Mouse (Mus musculus): Measurements from ENCODE around the gene Retsat.

The Retsat gene

DNA sequence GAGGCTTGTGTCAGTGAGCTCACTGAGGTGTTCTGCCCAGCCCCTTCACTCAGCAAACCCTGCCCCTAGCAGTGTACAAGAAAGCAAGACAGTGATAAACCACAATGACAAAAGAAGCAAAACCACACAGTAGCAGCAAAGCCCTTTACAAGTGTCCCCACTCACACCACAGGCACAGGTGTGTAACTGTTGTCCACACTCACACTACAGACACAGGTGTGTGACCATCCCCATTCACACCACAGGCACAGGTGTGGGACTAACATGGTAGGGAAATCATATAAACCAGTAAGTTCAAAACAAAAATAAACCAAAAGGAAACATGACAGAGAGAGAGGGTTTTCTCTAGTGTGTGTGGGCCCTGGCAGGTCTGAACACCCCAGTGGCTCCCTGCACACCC is 10.0 kb upstream of the Retsat start:
- DNase-seq (ENCODE audit: low read depth, low spot score): no peak

GRCm38 (mm10) chr6:72590111-72590510 is 8.2 kb upstream of the Retsat start:
- DNase-seq (ENCODE audit: low read depth, low spot score): no peak

DNA sequence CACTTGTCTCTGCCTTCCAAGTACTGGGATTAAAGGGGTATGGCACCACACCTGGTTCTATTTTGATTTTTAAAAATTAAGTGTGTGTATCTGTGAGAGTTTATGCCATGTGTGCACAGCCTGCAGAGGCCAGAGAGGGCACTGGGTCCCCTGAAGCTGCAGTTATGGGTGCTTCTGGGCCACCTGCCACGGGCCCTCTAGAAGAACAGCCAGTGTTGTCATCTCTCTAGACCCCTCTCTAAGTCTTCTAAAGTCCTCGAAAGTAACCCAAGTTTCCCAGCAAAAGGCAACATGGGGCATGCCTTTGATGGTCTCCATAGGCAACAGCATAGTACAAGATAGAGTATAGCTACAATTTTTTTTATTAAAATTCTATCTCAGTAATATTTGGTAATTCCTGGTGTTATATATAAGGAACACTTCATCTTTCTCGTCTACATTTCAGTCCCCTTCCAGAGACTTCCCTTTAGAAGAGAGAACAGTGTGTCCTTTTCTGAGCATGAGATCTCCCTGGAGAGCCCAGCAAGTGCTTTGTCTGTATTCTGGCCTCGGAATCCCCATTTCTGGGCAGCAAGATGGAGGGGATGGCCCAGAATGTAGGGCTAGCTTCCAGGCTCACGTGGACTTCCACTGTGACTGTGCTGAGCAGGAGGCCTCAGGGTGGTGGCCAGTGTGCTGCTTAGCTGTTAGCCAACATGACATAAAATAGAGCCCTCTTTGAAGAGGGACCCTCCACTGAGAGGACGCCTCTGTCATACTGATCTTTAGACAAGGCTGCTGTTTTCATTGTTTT is 5.1 kb upstream of the Retsat start:
- no peak for DNase-seq (ENCODE audit: low read depth, low spot score)

GRCm38 (mm10) chr6:72593914-72594313 is 4.4 kb upstream of the Retsat start:
- no peak for DNase-seq (ENCODE audit: low read depth, low spot score)

DNA sequence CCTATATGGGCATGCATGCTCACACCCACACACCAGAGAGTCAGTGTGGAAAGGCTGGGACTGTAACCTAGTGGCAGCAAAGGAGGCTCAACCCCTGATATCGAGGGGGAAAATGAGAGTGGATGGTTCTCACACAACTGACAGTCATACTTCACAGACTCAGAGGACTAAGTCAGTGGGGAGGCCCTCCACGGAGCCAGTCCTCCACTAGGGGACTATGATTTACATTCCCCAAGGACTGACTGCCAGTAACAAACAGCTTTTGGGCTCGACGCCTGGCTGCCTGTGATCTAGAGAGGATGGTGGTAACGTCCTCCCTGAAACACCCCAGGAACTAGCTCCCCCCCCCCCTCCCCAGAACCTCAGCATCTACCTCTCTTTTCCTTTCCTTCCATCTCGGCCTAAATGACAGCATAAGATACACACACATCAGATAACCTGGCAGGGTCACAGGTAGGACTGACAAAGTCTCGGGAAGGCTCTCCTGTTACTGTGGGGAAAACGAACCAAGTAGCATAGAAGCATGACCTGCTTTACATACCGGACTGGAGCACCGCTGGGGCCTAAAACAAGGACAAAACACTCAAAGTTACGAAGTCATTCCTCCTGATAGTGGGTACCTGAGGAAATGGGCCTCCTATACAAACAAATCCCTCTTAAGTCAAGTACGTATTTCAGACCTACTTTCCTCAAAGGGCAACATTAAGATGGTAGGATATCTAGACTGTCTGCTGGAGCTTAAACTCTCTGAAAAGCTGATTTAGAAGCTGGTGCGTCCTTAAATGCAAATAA is 996 bp upstream of the Retsat start:
- no peak for DNase-seq (ENCODE audit: low read depth, low spot score)

- DNase-seq (ENCODE audit: low read depth, low spot score): no peak
Measured at GRCm38 (mm10) chr6:72598791-72599557, 699 bp downstream of the Retsat start.

GRCm38 (mm10) chr6:72600216-72600615 is 1.9 kb downstream of the Retsat start:
- no peak for DNase-seq (ENCODE audit: low read depth, low spot score)

DNA sequence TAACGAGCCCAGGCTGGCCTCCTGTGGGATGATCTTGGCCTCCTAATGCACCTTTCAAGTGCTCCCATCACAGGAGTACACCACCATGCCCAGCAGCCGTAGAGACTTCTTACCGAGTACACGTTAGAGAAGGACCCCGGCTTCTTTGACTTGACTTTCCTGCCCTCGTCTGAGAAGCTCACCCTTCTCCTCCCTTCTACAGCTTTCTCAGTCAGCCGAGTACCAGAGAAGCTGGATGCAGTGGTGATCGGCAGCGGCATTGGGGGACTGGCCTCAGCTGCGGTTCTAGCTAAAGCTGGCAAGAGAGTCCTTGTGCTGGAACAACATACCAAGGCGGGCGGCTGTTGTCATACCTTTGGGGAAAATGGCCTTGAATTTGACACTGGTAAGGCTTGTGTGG is 2.5 kb downstream of the Retsat start:
- no peak for DNase-seq (ENCODE audit: low read depth, low spot score)

DNA sequence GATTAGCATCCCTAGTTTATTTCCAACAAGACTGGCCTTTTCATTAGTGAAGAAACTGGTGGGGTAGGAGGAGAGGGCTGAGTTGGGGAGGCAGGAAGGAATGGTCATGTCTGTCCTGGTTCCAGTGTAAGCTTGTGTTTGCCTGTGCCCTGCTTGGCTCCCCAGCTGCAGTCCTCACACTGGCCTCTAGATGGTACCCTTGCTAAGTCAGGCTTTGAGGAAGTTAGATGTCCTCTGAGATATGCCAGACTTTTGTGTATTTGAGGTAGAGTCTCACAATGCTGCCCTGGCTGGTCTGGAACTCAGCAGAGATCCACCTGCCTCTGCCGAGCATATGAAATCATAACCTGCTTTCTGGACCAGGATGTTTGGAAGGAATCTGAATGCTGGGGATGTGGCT is 3.5 kb downstream of the Retsat start:
- DNase-seq (ENCODE audit: low read depth, low spot score): no peak

- no peak for DNase-seq (ENCODE audit: low read depth, low spot score)
Measured at GRCm38 (mm10) chr6:72604066-72604465, 5.8 kb downstream of the Retsat start.

DNA sequence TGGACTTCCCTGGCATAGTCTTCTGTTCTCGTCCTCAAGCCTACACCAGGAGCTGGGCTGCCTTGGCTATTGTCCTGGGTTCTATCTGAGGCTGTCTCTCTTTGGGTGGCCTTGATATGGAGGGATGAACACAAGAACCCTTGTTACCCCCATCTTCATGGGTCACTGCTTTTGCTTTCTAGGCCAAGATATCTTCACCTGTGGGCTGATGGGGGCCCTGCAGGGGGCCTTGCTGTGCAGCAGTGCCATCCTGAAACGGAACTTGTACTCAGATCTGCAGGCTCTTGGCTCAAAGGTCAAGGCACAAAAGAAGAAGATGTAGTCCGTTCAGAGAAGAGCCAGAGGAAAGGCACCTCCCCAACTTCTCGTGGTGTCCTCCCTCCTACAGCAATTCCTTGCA is 8.8 kb downstream of the Retsat start:
- DNase-seq (ENCODE audit: low read depth, low spot score): no peak

DNA sequence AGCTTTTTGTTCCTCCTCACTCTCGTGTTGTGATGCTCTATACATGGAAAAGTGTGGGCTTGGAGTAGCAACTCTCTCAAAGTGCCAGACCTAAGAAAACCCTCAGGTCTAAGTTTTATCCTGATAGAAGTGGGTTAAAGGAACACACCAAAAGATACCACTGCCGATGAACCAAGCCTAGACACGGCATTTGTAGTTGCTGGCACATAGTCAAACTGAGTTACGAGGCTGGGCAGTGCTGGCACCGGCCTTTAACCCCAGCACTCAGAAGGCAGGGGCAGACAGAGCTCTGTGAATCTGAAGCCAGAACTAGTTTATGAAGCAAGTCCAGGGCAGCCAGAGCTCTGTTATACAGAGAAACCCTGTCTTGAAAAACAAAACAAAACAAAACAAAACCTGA is 9.4 kb downstream of the Retsat start:
- no peak for DNase-seq (ENCODE audit: low read depth, low spot score)

GRCm38 (mm10) chr6:72608662-72609184 is 10.4 kb downstream of the Retsat start:
- DNase-seq (ENCODE audit: low read depth, low spot score): no peak

- DNase-seq (ENCODE audit: low read depth, low spot score): no peak
Measured at GRCm38 (mm10) chr6:72610261-72610660, 12.0 kb downstream of the Retsat start.

GRCm38 (mm10) chr6:72615151-72615550 is 16.9 kb downstream of the Retsat start:
- DNase-seq (ENCODE audit: low read depth, low spot score): no peak

- DNase-seq (ENCODE audit: low read depth, low spot score): no peak
Measured at GRCm38 (mm10) chr6:72615561-72616375, 17.5 kb downstream of the Retsat start.

- peak; percentile 86 for DNase-seq (ENCODE audit: low read depth, low spot score)
Measured at GRCm38 (mm10) chr6:72616643-72617288, 18.5 kb downstream of the Retsat start, which contains the start of gene Tgoln1. Gene Tgoln1, minus strand, starts transcription at chr6:72617000.

GRCm38 (mm10) chr6:72619734-72620532 is 21.7 kb downstream of the Retsat start:
- no peak for DNase-seq (ENCODE audit: low read depth, low spot score)

DNA sequence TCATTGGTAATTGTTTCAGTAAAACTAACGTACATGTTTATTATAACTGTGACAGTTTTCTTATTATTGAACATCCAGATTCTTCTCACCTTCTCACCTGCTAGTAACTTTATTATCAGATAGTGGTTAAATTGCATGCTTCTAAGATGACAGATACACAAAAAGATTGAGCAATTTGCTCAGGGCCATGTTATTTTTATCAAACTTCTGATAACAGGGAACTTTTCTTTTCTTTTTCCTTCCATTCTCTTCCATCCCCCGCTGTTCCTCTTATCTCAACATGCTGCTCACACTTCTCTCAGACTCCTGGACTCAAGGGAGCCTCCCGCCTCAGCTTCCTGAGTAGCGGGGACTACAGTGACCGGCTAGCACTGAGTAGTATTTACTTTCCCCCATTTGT is 22.6 kb downstream of the Retsat start:
- DNase-seq (ENCODE audit: low read depth, low spot score): no peak

DNA sequence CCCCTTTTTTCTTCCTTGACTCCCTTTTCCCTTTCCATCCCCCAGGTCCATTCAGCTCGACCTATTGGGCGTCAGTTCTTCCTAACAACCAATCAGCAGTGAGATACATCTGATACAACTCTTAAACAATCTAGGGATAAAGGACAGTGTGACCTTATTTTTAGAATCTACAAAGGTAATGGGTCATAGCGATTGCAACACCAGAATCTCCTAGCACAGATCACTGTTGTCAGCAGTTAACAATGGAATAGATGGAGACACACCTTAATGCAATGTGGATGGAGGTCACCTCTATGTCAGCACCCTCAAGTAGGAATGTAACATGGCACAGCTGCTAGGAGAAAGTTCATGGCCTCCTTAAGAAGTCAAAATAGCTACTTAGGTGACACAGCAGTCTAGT is 24.6 kb downstream of the Retsat start:
- DNase-seq (ENCODE audit: low read depth, low spot score): no peak
